Mouse (Mus musculus): Measurements from ENCODE around the gene Asb4. TPM values are rescaled to one million over a fixed set of nuclear protein-coding genes. Genes with fewer than 3 reads are reported as not detected.

The Asb4 gene
- polyA plus RNA-seq, 2 experiments = 4.0 to 6.1 TPM

DNA sequence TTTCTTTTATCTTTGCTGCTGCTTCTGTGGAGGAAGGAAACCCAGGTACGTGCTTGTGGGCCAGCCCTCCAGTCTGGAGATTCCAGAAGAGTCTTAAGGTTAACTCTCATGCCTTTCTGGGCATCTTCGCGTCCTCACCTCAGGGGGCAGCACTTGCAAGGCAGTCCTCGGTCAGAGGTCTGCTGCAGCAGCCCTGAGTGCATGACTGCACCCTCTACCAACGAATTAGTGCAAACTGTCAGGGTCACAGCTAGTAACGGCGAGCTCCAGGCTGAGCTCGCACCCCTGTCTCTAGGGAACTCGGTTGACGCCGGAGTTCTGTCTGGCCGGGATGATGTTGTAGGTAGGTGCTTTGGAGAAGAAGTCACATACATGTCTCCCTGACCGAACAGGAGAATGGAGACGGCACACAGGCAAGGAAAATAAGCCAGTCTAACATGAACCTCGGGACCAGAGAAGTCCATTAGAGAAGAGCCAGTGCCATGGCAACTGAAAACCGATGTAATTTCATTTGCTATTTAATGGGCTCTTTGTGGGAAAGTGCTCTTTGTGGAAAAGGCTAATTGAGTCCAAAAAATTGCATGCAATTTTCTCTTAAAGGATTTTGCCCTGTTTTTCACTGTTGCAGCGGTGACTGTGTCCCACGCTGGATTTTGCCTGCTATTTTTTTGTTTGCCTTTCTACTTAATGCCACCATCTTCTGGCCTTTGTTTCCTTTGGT is 20.1 kb downstream of the Asb4 start:
- H3K9me3 ChIP-seq (ENCODE audit: control insufficient read depth, low read length) = no peaks in the 10 kb centered on the region
- H3K27ac ChIP-seq = no peak overlapping the region
- TF ChIP-seq CTCF (IDR thresholded peaks at IDR 0.05; ENCODE audit: low read depth) = peak; percentile 28; the same call in 1 of the 2 replicates
- no peak for TF ChIP-seq EP300 (IDR thresholded peaks at IDR 0.05; ENCODE audit: low read depth)
- H3K4me2 ChIP-seq (ENCODE audit: low read depth) = no peak overlapping the region
- H3K36me3 ChIP-seq (replicated peaks; ENCODE audit: control insufficient read depth, insufficient read depth, low read depth) = no peaks in the 10 kb centered on the region
- no peak for DNase-seq (ENCODE audit: low read depth in 3 of 3, low spot score in 3 of 3)
- no peak overlapping the region for H3K9ac ChIP-seq (replicated peaks)
- no peak overlapping the region for H3K4me3 ChIP-seq (ENCODE audit: insufficient read depth in 1 of 2, low read depth in 2 of 2, low read length in 2 of 2)
- H3K27me3 ChIP-seq (ENCODE audit: control insufficient read depth, insufficient read depth, low read length) = no peaks in the 10 kb centered on the region
- 37% methylated on average over 18 of the region's 18 CpGs for WGBS (ENCODE audit: insufficient replicate concordance)
- H3K4me1 ChIP-seq (replicated peaks; ENCODE audit: control insufficient read depth in 2 of 2, insufficient read depth in 2 of 2, low read length in 1 of 2) = no peaks in the 10 kb centered on the region
- ATAC-seq (ENCODE audit: insufficient read depth) = no peak

GRCm38 (mm10) chr6:5404016-5404415 is 20.8 kb downstream of the Asb4 start:
- WGBS (ENCODE audit: insufficient replicate concordance) = 57% methylated on average over 6 of the region's 6 CpGs
- TF ChIP-seq EP300 (IDR thresholded peaks at IDR 0.05; ENCODE audit: low read depth) (no peak), CTCF (IDR thresholded peaks at IDR 0.05; ENCODE audit: low read depth) (no peak)
- Histone ChIP-seq H3K9me3 (ENCODE audit: control insufficient read depth, low read length) (no peaks in the 10 kb centered on the region), H3K4me3 (ENCODE audit: insufficient read depth in 1 of 2, low read depth in 2 of 2, low read length in 2 of 2) (no peak overlapping the region), H3K9ac (replicated peaks) (no peak overlapping the region), H3K27me3 (ENCODE audit: control insufficient read depth, insufficient read depth, low read length) (no peaks in the 10 kb centered on the region), H3K36me3 (replicated peaks; ENCODE audit: control insufficient read depth, insufficient read depth, low read depth) (no peaks in the 10 kb centered on the region), H3K4me2 (ENCODE audit: low read depth) (no peak overlapping the region), H3K4me1 (replicated peaks; ENCODE audit: control insufficient read depth in 2 of 2, insufficient read depth in 2 of 2, low read length in 1 of 2) (no peaks in the 10 kb centered on the region), H3K27ac (no peak overlapping the region)
- DNase-seq (ENCODE audit: low read depth in 3 of 3, low spot score in 3 of 3) (no peak), ATAC-seq (ENCODE audit: insufficient read depth) (no peak)

GRCm38 (mm10) chr6:5408451-5409177 is 25.4 kb downstream of the Asb4 start:
- Histone ChIP-seq H3K27ac (no peak overlapping the region), H3K4me2 (ENCODE audit: low read depth) (no peak overlapping the region), H3K9ac (replicated peaks) (no peak overlapping the region), H3K4me1 (replicated peaks; ENCODE audit: control insufficient read depth in 2 of 2, insufficient read depth in 2 of 2, low read length in 1 of 2) (no peaks in the 10 kb centered on the region), H3K27me3 (ENCODE audit: control insufficient read depth, insufficient read depth, low read length) (no peaks in the 10 kb centered on the region), H3K4me3 (ENCODE audit: insufficient read depth in 1 of 2, low read depth in 2 of 2, low read length in 2 of 2) (no peak overlapping the region), H3K9me3 (ENCODE audit: control insufficient read depth, low read length) (no peaks in the 10 kb centered on the region), H3K36me3 (replicated peaks; ENCODE audit: control insufficient read depth, insufficient read depth, low read depth) (no peaks in the 10 kb centered on the region)
- ATAC-seq (ENCODE audit: insufficient read depth) = no peak
- no peak for DNase-seq (ENCODE audit: low read depth in 3 of 3, low spot score in 3 of 3)
- TF ChIP-seq EP300 (IDR thresholded peaks at IDR 0.05; ENCODE audit: low read depth) = no peak
- TF ChIP-seq CTCF (IDR thresholded peaks at IDR 0.05; ENCODE audit: low read depth) = no peak
- 58% methylated on average over 8 of the region's 8 CpGs for WGBS (ENCODE audit: insufficient replicate concordance)

DNA sequence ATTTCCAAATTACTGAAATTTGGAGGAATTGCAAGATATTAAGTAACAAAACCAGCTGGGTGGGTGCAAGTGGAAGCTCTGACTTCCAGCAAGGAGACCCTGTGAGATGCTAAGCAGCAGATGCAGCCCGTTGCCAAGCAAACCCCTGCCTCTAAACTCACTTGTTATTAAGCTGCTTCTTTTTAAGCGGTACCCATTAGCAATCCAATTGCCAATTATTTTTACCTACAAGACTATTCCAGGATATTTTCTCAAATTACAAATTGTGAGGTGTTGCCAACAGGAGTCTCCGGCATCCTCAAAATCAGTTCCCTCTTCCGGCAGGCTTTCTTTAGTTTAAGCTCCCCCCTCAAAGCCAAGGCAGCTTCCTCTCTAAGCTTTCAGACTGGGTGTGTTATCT is 26.5 kb downstream of the Asb4 start:
- no peaks in the 10 kb centered on the region for H3K4me1 ChIP-seq (replicated peaks; ENCODE audit: control insufficient read depth in 2 of 2, insufficient read depth in 2 of 2, low read length in 1 of 2)
- H3K27ac ChIP-seq = no peak overlapping the region
- H3K4me3 ChIP-seq (ENCODE audit: insufficient read depth in 1 of 2, low read depth in 2 of 2, low read length in 2 of 2) = no peak overlapping the region
- H3K27me3 ChIP-seq (ENCODE audit: control insufficient read depth, insufficient read depth, low read length) = no peaks in the 10 kb centered on the region
- H3K4me2 ChIP-seq (ENCODE audit: low read depth) = no peak overlapping the region
- no peaks in the 10 kb centered on the region for H3K9me3 ChIP-seq (ENCODE audit: control insufficient read depth, low read length)
- H3K36me3 ChIP-seq (replicated peaks; ENCODE audit: control insufficient read depth, insufficient read depth, low read depth) = no peaks in the 10 kb centered on the region
- WGBS (ENCODE audit: insufficient replicate concordance) = 69% methylated on average over 4 of the region's 4 CpGs
- no peak for ATAC-seq (ENCODE audit: insufficient read depth)
- no peak for DNase-seq (ENCODE audit: low read depth in 3 of 3, low spot score in 3 of 3)
- no peak for TF ChIP-seq EP300 (IDR thresholded peaks at IDR 0.05; ENCODE audit: low read depth)
- H3K9ac ChIP-seq (replicated peaks) = no peak overlapping the region

- H3K9ac ChIP-seq (replicated peaks) = no peak overlapping the region
- no peak overlapping the region for H3K4me2 ChIP-seq (ENCODE audit: low read depth)
- H3K4me3 ChIP-seq (ENCODE audit: insufficient read depth in 1 of 2, low read depth in 2 of 2, low read length in 2 of 2) = no peak overlapping the region
- no peak overlapping the region for H3K27ac ChIP-seq
- no peaks in the 10 kb centered on the region for H3K36me3 ChIP-seq (replicated peaks; ENCODE audit: control insufficient read depth, insufficient read depth, low read depth)
- no peaks in the 10 kb centered on the region for H3K4me1 ChIP-seq (replicated peaks; ENCODE audit: control insufficient read depth in 2 of 2, insufficient read depth in 2 of 2, low read length in 1 of 2)
- WGBS (ENCODE audit: insufficient replicate concordance) = 41% methylated on average over 6 of the region's 6 CpGs
- DNase-seq (ENCODE audit: low read depth in 3 of 3, low spot score in 3 of 3) = peak; percentile 18 to 45 (median 40)
- no peaks in the 10 kb centered on the region for H3K27me3 ChIP-seq (ENCODE audit: control insufficient read depth, insufficient read depth, low read length)
- H3K9me3 ChIP-seq (ENCODE audit: control insufficient read depth, low read length) = no peaks in the 10 kb centered on the region
- TF ChIP-seq CTCF (IDR thresholded peaks at IDR 0.05; ENCODE audit: low read depth) = peak; percentile 85
- no peak for TF ChIP-seq EP300 (IDR thresholded peaks at IDR 0.05; ENCODE audit: low read depth)
- peak; percentile 56; the same call in 1 of the 2 replicates for ATAC-seq (ENCODE audit: insufficient read depth)
These were observed 27.7 kb downstream of the Asb4 start for GRCm38 (mm10) chr6:5410697-5411391.

Data from liver, embryonic 14.5 days (tissue).